8 mouse cellular contexts compared by ENCODE assay signal in genomic region chr6:100833355-100833754, GRCm38 (mm10). TPM values are rescaled to one million over a fixed set of nuclear protein-coding genes. Genes with fewer than 3 reads are reported as not detected.
DNase-seq lines count a peak whose midpoint lies in the region; ATAC-seq lines count a peak whose summit lies in the region.

Ppp4r2 (plus strand) TSS chr6:100833622.

- ATAC-seq in common myeloid progenitor, adult 5-6 weeks (replicated peaks; ENCODE audit: low read depth, poor library complexity, severe bottlenecking) = peak; percentile 96

- DNase-seq in ZHBTc4 (ENCODE audit: low read depth, low spot score) = peak; percentile 96
- DNase-seq in gastrocnemius, adult 8-10 months (ENCODE audit: low spot score in 2 of 2) = peak; percentile 86 to 89
- peak; percentile 37 for DNase-seq in hindlimb bud, embryonic 11.5 days (ENCODE audit: extremely low spot score, low read depth, low spot score)
- DNase-seq in left cerebral cortex, adult 8-10 months (ENCODE audit: low spot score in 2 of 2) = peak; percentile 75 to 85
- DNase-seq in right cerebral cortex, postnatal 10 days (ENCODE audit: low spot score in 2 of 2) = peak; percentile 94 to 96
- peak; percentile 87 for DNase-seq in urinary bladder, postnatal 25 days (ENCODE audit: low spot score)

- peaks cover 33% of the 10 kb centered on the region for H3K36me3 ChIP-seq in megakaryocyte, embryonic 14.5 days (replicated peaks; ENCODE audit: low read length)

- peaks cover 32% of the 10 kb centered on the region for H3K4me1 ChIP-seq in megakaryocyte, embryonic 14.5 days

- peaks cover 5% of the 10 kb centered on the region for H3K27me3 ChIP-seq in megakaryocyte, embryonic 14.5 days (replicated peaks)

- peak within 1 kb of the TSS; percentile 95 for H3K4me3 ChIP-seq in megakaryocyte, embryonic 14.5 days (replicated peaks)

- peaks cover 3% of the 10 kb centered on the region; the same call in 1 of the 2 replicates for H3K9me3 ChIP-seq in megakaryocyte, embryonic 14.5 days

RNA-seq across cellular contexts. Expression of gene Ppp4r2, which starts in this region (rescaled TPM):
- 76.1 and 92.9 TPM in 2 replicates for total RNA-seq in common myeloid progenitor, adult 5-6 weeks (2017)
- total RNA-seq in gastrocnemius, adult 8-10 months (2022) = 10 to 100 TPM; 52.5 to 69.6 (median 64.0) TPM
- total RNA-seq in left cerebral cortex, adult 8-10 months (2022) = 10 to 100 TPM; 69.1 to 80.0 (median 76.0) TPM
- 3.3 and 32.5 TPM in 2 replicates for polyA plus RNA-seq in megakaryocyte, embryonic 14.5 days (2012; ENCODE audit: insufficient read depth, low replicate concordance)

Comparison
In these comparisons a context has a peak if more than half of its experiments do, and no peak if none do; other contexts are left out.
1. Peak in every context shown above with its lines: DNase-seq, ATAC-seq and H3K4me3 ChIP-seq.
2. DNase-seq: peak in every context shown above with its lines; median percentile 96 in ZHBTc4; 95 in right cerebral cortex, postnatal 10 days; 88 in gastrocnemius, adult 8-10 months; 87 in urinary bladder, postnatal 25 days; 80 in left cerebral cortex, adult 8-10 months; 37 in hindlimb bud, embryonic 11.5 days.